Mouse (Mus musculus) limb, embryonic 11.5 days (tissue): ENCODE measurements around the gene Mgea5. TPM values are rescaled to one million over a fixed set of nuclear protein-coding genes. Genes with fewer than 3 reads are reported as not detected.

ENCODE experiments used
- ATAC-seq: fragments of 200-750 bp; cut with Nextera tagmentation; 2 replicates; pipeline ENCODE4 v1.8.0; 2017; ENCODE audit warnings: low read depth; ENCODE audit not compliant: insufficient number of reproducible peaks, low FRiP score, low TSS enrichment
- DNase-seq: peaks from one replicate; pipeline ENCODE4 v3.0.0-alpha.2; 2015; ENCODE audit warnings: low spot score
- H3K27ac ChIP-seq: fragments of 300-500 bp; sonication (generic); replicated peaks from 2 replicates; pipeline ENCODE4 v1.5.1; 2014; ENCODE audit warnings: low read depth, mild to moderate bottlenecking, low read length
- H3K27me3 ChIP-seq: fragments of 300-500 bp; sonication (generic); 2 replicates; pipeline ENCODE4 v1.6.1; 2014; ENCODE audit warnings: mild to moderate bottlenecking, low read length, mixed read lengths; ENCODE audit not compliant: control insufficient read depth, insufficient read depth
- H3K36me3 ChIP-seq: fragments of 300-500 bp; sonication (generic); 2 replicates; pipeline ENCODE4 v1.6.1; 2014; ENCODE audit warnings: mild to moderate bottlenecking, low read length, moderate library complexity, mixed read lengths; ENCODE audit not compliant: control insufficient read depth, insufficient read depth
- H3K4me1 ChIP-seq: fragments of 300-500 bp; sonication (generic); 2 replicates; pipeline ENCODE4 v1.6.1; 2014; ENCODE audit warnings: low read length, mixed read lengths; ENCODE audit not compliant: control insufficient read depth, insufficient read depth
- H3K4me2 ChIP-seq: fragments of 300-500 bp; sonication (generic); 2 replicates; pipeline ENCODE4 v1.6.1; 2014; ENCODE audit warnings: low read depth, mild to moderate bottlenecking, moderate library complexity; ENCODE audit not compliant: severe bottlenecking
- H3K4me3 ChIP-seq: fragments of 300-500 bp; sonication (generic); 2 replicates; pipeline ENCODE4 v1.5.1; 2014; ENCODE audit warnings: low read depth, low read length
- H3K9ac ChIP-seq: fragments of 300-500 bp; sonication (generic); 2 replicates; pipeline ENCODE4 v1.6.1; 2014; ENCODE audit warnings: mild to moderate bottlenecking, low read length
- H3K9me3 ChIP-seq: fragments of 300-500 bp; sonication (generic); 2 replicates; pipeline ENCODE4 v1.6.1; 2016; ENCODE audit warnings: low read length; ENCODE audit not compliant: control insufficient read depth
- WGBS: fragments of 180-500 bp; shearing (Covaris S2); extraction: QIAGEN DNeasy Blood & Tissue Kit; methylation state at CpG from one replicate; pipeline ENCODE4 v1.1.7; 2014; 5-methylcytosine and 5-hydroxymethylcytosine counted together
- polyA plus RNA-seq: library from polyadenylated mRNA; unstranded; fragments of >200 nt; fragmentation: Nextera tagmentation; extraction: Ambion mirVana; gene quantifications from 2 replicates; pipeline ENCODE4 v1.2.1, GENCODE M21; 2014

The Mgea5 gene
- polyA plus RNA-seq, result 65.5 and 75.1 TPM in 2 replicates

- Histone ChIP-seq H3K4me2 (peak within 1 kb of the TSS; percentile 62), H3K9me3 (no peaks in the 10 kb centered on the region), H3K27me3 (no peaks in the 10 kb centered on the region), H3K4me1 (peaks cover 4% of the 10 kb centered on the region; the same call in 1 of the 2 replicates), H3K4me3 (peak within 1 kb of the TSS; percentile 100), H3K27ac (peak within 1 kb of the TSS; percentile 94), H3K9ac (peak within 1 kb of the TSS; percentile 93), H3K36me3 (peaks cover 6% of the 10 kb centered on the region; the same call in 1 of the 2 replicates)
- ATAC-seq (peak; percentile 98), DNase-seq (peak; percentile 99)
- WGBS, result under 1% methylated on average over 67 of the region's 71 CpGs
These were observed at the start of gene Mgea5 for GRCm38 (mm10) chr19:45783181-45783932. Gene Mgea5, minus strand, starts transcription at chr19:45783837.

- Histone ChIP-seq H3K4me2 (no peak overlapping the region), H3K27me3 (no peaks in the 10 kb centered on the region), H3K27ac (no peak overlapping the region), H3K9ac (no peak overlapping the region), H3K36me3 (no peaks in the 10 kb centered on the region), H3K4me3 (no peak overlapping the region), H3K4me1 (no peaks in the 10 kb centered on the region), H3K9me3 (no peaks in the 10 kb centered on the region; the same call in 1 of the 2 replicates)
- WGBS, result 56% methylated on average over 2 of the region's 2 CpGs
- no peak for ATAC-seq
- no peak for DNase-seq
These were observed 47.0 kb upstream of the Mgea5 start for GRCm38 (mm10) chr19:45830679-45831078.

- H3K4me3 ChIP-seq, result no peak overlapping the region
- DNase-seq (no peak), ATAC-seq (no peak)
- H3K4me1 ChIP-seq, result no peaks in the 10 kb centered on the region
- no peak overlapping the region for H3K9ac ChIP-seq
- H3K9me3 ChIP-seq, result no peaks in the 10 kb centered on the region; the same call in 1 of the 2 replicates
- H3K27me3 ChIP-seq, result no peaks in the 10 kb centered on the region
- H3K27ac ChIP-seq, result no peak overlapping the region
- WGBS, result 96% methylated on average over 3 of the region's 3 CpGs
- no peak overlapping the region for H3K4me2 ChIP-seq
- no peaks in the 10 kb centered on the region for H3K36me3 ChIP-seq
These were observed 44.1 kb upstream of the Mgea5 start for GRCm38 (mm10) chr19:45827736-45828135.

- no peaks in the 10 kb centered on the region; the same call in 1 of the 2 replicates for H3K9me3 ChIP-seq
- no peaks in the 10 kb centered on the region for H3K36me3 ChIP-seq
- no peak overlapping the region for H3K4me3 ChIP-seq
- no peaks in the 10 kb centered on the region for H3K4me1 ChIP-seq
- no peak overlapping the region for H3K27ac ChIP-seq
- 84% methylated on average over 5 of the region's 5 CpGs for WGBS
- H3K27me3 ChIP-seq, result no peaks in the 10 kb centered on the region
- no peak for DNase-seq
- no peak overlapping the region for H3K4me2 ChIP-seq
- ATAC-seq, result no peak
- no peak overlapping the region for H3K9ac ChIP-seq
These were observed 43.5 kb upstream of the Mgea5 start for GRCm38 (mm10) chr19:45827125-45827524.

- no peaks in the 10 kb centered on the region for H3K4me1 ChIP-seq
- no peaks in the 10 kb centered on the region; the same call in 1 of the 2 replicates for H3K9me3 ChIP-seq
- H3K4me3 ChIP-seq, result no peak overlapping the region
- H3K27me3 ChIP-seq, result no peaks in the 10 kb centered on the region
- no peak overlapping the region for H3K4me2 ChIP-seq
- H3K27ac ChIP-seq, result no peak overlapping the region
- no peaks in the 10 kb centered on the region for H3K36me3 ChIP-seq
- ATAC-seq (no peak), DNase-seq (no peak)
- WGBS, result 78% methylated on average over 3 of the region's 3 CpGs
- no peak overlapping the region for H3K9ac ChIP-seq
These were observed 42.5 kb upstream of the Mgea5 start for GRCm38 (mm10) chr19:45826146-45826545.

GRCm38 (mm10) chr19:45821832-45822231 lies 38.2 kb upstream of the Mgea5 start:
- Histone ChIP-seq H3K27ac (no peak overlapping the region), H3K27me3 (no peaks in the 10 kb centered on the region), H3K36me3 (no peaks in the 10 kb centered on the region; the same call in none of the 2 replicates), H3K9ac (no peak overlapping the region), H3K9me3 (no peaks in the 10 kb centered on the region), H3K4me1 (peaks cover 4% of the 10 kb centered on the region; the same call in 1 of the 2 replicates), H3K4me3 (no peak overlapping the region), H3K4me2 (no peak overlapping the region)
- ATAC-seq (no peak), DNase-seq (no peak)
- 85% methylated on average over 5 of the region's 5 CpGs for WGBS

- no peak for DNase-seq
- no peaks in the 10 kb centered on the region for H3K9me3 ChIP-seq
- ATAC-seq, result no peak
- no peak overlapping the region for H3K4me3 ChIP-seq
- H3K4me1 ChIP-seq, result peaks cover 20% of the 10 kb centered on the region
- H3K9ac ChIP-seq, result no peak overlapping the region
- H3K4me2 ChIP-seq, result no peak overlapping the region
- WGBS, result 67% methylated on average over 11 of the region's 11 CpGs
- peaks cover 3% of the 10 kb centered on the region for H3K27me3 ChIP-seq
- H3K36me3 ChIP-seq, result peaks cover 2% of the 10 kb centered on the region
- H3K27ac ChIP-seq, result no peak overlapping the region
These were observed 34.3 kb upstream of the Mgea5 start for GRCm38 (mm10) chr19:45817816-45818490.

- Histone ChIP-seq H3K27me3 (peaks cover 3% of the 10 kb centered on the region), H3K27ac (no peak overlapping the region), H3K4me3 (no peak overlapping the region), H3K4me2 (peak overlapping the region; percentile 74; the same call in 1 of the 2 replicates), H3K36me3 (peaks cover 2% of the 10 kb centered on the region), H3K4me1 (peaks cover 28% of the 10 kb centered on the region), H3K9me3 (no peaks in the 10 kb centered on the region), H3K9ac (no peak overlapping the region)
- ATAC-seq (no peak), DNase-seq (no peak)
- WGBS, result 15% methylated on average over 8 of the region's 8 CpGs
These were observed 33.1 kb upstream of the Mgea5 start for GRCm38 (mm10) chr19:45816727-45817126.
